Mouse (Mus musculus): ENCODE results near the gene 4632433K11Rik. TPM values are rescaled to one million over a fixed set of nuclear protein-coding genes. Genes with fewer than 3 reads are reported as not detected.

Gene 4632433K11Rik
- total and polyA plus RNA-seq, 3 experiments: not detected

- Histone ChIP-seq H3K4me3 (ENCODE audit: control insufficient read depth in 1 of 2, insufficient read depth in 1 of 2, low read depth in 2 of 2, low read length in 2 of 2) (peak overlapping the region; percentile 69 to 95), H3K27ac (ENCODE audit: control insufficient read depth, low read depth, low read length) (peak overlapping the region; percentile 82), H3K27me3 (ENCODE audit: control insufficient read depth in 1 of 2, insufficient read depth in 2 of 2, low read length in 2 of 2) (no peaks in the 10 kb centered on the region), H3K9ac (ENCODE audit: control insufficient read depth, low read depth, low read length, poor library complexity, severe bottlenecking) (peak overlapping the region; percentile 91), H3K79me2 (ENCODE audit: control insufficient read depth, insufficient read depth, low read length, poor library complexity) (peaks cover 39% of the 10 kb centered on the region), H3K36me3 (ENCODE audit: control insufficient read depth in 1 of 2, insufficient read depth in 2 of 2, low read length in 2 of 2) (peaks cover 25 to 54% of the 10 kb centered on the region in 2 experiments), H3K4me1 (ENCODE audit: control insufficient read depth in 1 of 2, insufficient read depth in 2 of 2, low read length in 2 of 2) (peaks cover 15 to 43% of the 10 kb centered on the region in 2 experiments), H3K9me3 (replicated peaks; ENCODE audit: insufficient read depth, low read length) (no peaks in the 10 kb centered on the region)
- no peak for TF ChIP-seq HCFC1 (IDR thresholded peaks at IDR 0.05; ENCODE audit: low read depth, low read length)
- DNase-seq (ENCODE audit: low read depth, low spot score): peak; percentile 50
Measured at GRCm38 (mm10) chr7:5080815-5081214, 46.9 kb downstream of the 4632433K11Rik start.

- peaks cover 24 to 51% of the 10 kb centered on the region in 2 experiments for H3K36me3 ChIP-seq (ENCODE audit: control insufficient read depth in 1 of 2, insufficient read depth in 2 of 2, low read length in 2 of 2)
- DNase-seq (ENCODE audit: low read depth, low spot score): peak; percentile 75
Measured at GRCm38 (mm10) chr7:5081241-5081640, 47.3 kb downstream of the 4632433K11Rik start.

DNA sequence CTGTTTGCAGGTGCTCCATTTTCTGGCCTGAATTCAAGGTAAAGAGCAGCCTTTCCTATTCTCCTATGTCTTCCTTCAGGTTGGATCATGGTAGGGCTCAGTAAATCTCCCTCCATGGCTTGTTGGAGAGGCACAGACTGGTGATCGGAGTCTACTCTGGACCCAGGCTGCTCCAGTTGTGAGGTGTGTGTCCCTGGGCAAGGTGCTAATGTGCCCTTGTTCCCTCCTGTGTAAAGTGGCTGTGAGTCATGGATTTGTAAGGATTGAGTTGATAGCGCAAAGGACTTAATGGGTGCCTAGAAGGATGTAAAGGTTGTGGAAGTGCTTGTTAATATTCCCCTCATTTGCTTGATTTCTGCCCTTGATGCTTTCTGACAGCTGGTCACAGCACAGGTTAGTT, 48.0 kb downstream of the 4632433K11Rik start:
- no peak for DNase-seq (ENCODE audit: low read depth, low spot score)
- peak overlapping the region; percentile 69 to 95 for H3K4me3 ChIP-seq (ENCODE audit: control insufficient read depth in 1 of 2, insufficient read depth in 1 of 2, low read depth in 2 of 2, low read length in 2 of 2)
- H3K27me3 ChIP-seq (ENCODE audit: control insufficient read depth in 1 of 2, insufficient read depth in 2 of 2, low read length in 2 of 2): no peaks in the 10 kb centered on the region
- no peaks in the 10 kb centered on the region for H3K9me3 ChIP-seq (replicated peaks; ENCODE audit: insufficient read depth, low read length)
- H3K36me3 ChIP-seq (ENCODE audit: control insufficient read depth in 1 of 2, insufficient read depth in 2 of 2, low read length in 2 of 2): peaks cover 19 to 44% of the 10 kb centered on the region in 2 experiments
- peak overlapping the region; percentile 91 for H3K9ac ChIP-seq (ENCODE audit: control insufficient read depth, low read depth, low read length, poor library complexity, severe bottlenecking)
- TF ChIP-seq UBTF (IDR thresholded peaks at IDR 0.05; ENCODE audit: borderline replicate concordance, insufficient read depth, low read depth, low read length): no peak
- TF ChIP-seq CHD2 (IDR thresholded peaks at IDR 0.05; ENCODE audit: low read length): no peak
- TF ChIP-seq SIN3A (IDR thresholded peaks at IDR 0.05; ENCODE audit: low read length): no peak
- TF ChIP-seq BHLHE40 (IDR thresholded peaks at IDR 0.05; ENCODE audit: borderline replicate concordance, low read depth, low read length): no peak
- TF ChIP-seq MAFK (IDR thresholded peaks at IDR 0.05; ENCODE audit: borderline replicate concordance, low read depth, low read length): no peak
- H3K27ac ChIP-seq (ENCODE audit: control insufficient read depth, low read depth, low read length): no peak overlapping the region
- H3K4me1 ChIP-seq (ENCODE audit: control insufficient read depth in 1 of 2, insufficient read depth in 2 of 2, low read length in 2 of 2): peaks cover 8 to 34% of the 10 kb centered on the region in 2 experiments
- H3K79me2 ChIP-seq (ENCODE audit: control insufficient read depth, insufficient read depth, low read length, poor library complexity): peaks cover 46% of the 10 kb centered on the region

More at GRCm38 (mm10) chr7:5081241-5081640, 47.3 kb downstream of the 4632433K11Rik start:
- H3K27ac ChIP-seq (ENCODE audit: control insufficient read depth, low read depth, low read length): peak overlapping the region; percentile 3; the same call in 1 of the 2 replicates
- peaks cover 13 to 41% of the 10 kb centered on the region in 2 experiments for H3K4me1 ChIP-seq (ENCODE audit: control insufficient read depth in 1 of 2, insufficient read depth in 2 of 2, low read length in 2 of 2)
- H3K9ac ChIP-seq (ENCODE audit: control insufficient read depth, low read depth, low read length, poor library complexity, severe bottlenecking): peak overlapping the region; percentile 91
- H3K9me3 ChIP-seq (replicated peaks; ENCODE audit: insufficient read depth, low read length): no peaks in the 10 kb centered on the region
- peak overlapping the region; percentile 69 to 95 for H3K4me3 ChIP-seq (ENCODE audit: control insufficient read depth in 1 of 2, insufficient read depth in 1 of 2, low read depth in 2 of 2, low read length in 2 of 2)
- peaks cover 43% of the 10 kb centered on the region for H3K79me2 ChIP-seq (ENCODE audit: control insufficient read depth, insufficient read depth, low read length, poor library complexity)
- TF ChIP-seq ETS1 (IDR thresholded peaks at IDR 0.05; ENCODE audit: low read depth, low read length) (no peak), CHD1 (IDR thresholded peaks at IDR 0.05; ENCODE audit: low read depth, low read length) (no peak), TAL1 (IDR thresholded peaks at IDR 0.05; ENCODE audit: low read length) (peak; percentile 69), GATA1 (IDR thresholded peaks at IDR 0.05; ENCODE audit: low read depth, low read length) (peak; percentile 44; the same call in 1 of the 2 replicates), USF2 (IDR thresholded peaks at IDR 0.05; ENCODE audit: borderline replicate concordance in 1 of 2, insufficient read depth in 1 of 2, low read depth in 1 of 2, low read length in 2 of 2) (no peak), SIN3A (IDR thresholded peaks at IDR 0.05; ENCODE audit: low read length) (peak; percentile 61; the same call in 1 of the 2 replicates), MXI1 (IDR thresholded peaks at IDR 0.05; ENCODE audit: low read depth, low read length) (0 out of 2 replicates have a peak, but pooled peaks have one; percentile 32), EP300 (IDR thresholded peaks at IDR 0.05; ENCODE audit: low read depth in 1 of 2, low read length in 2 of 2) (peak; percentile 43 to 73; a peak in 3 of 4 replicates), HCFC1 (IDR thresholded peaks at IDR 0.05; ENCODE audit: low read depth, low read length) (0 out of 2 replicates have a peak, but pooled peaks have one; percentile 23), ZC3H11A (IDR thresholded peaks at IDR 0.05; ENCODE audit: low read depth, low read length) (no peak), POLR2A (IDR thresholded peaks at IDR 0.05; ENCODE audit: control insufficient read depth in 1 of 2, insufficient read depth in 1 of 2, low read depth in 1 of 2, low read length in 2 of 2, poor library complexity in 1 of 2) (no peak), UBTF (IDR thresholded peaks at IDR 0.05; ENCODE audit: borderline replicate concordance, insufficient read depth, low read depth, low read length) (no peak), CTCF (IDR thresholded peaks at IDR 0.05 in 2 of 3, conservative IDR thresholded peaks at IDR 0.05 in 1 of 3; ENCODE audit: control insufficient read depth in 1 of 3, insufficient read depth in 1 of 3, low read depth in 2 of 3, low read length in 3 of 3, poor library complexity in 1 of 3, severe bottlenecking in 1 of 3) (peak in 1 of 3 experiments; percentile 18; a peak in 2 of 6 replicates), TCF12 (IDR thresholded peaks at IDR 0.05; ENCODE audit: low read depth, low read length) (peak; percentile 52; the same call in 1 of the 2 replicates), MAZ (IDR thresholded peaks at IDR 0.05; ENCODE audit: low read depth, low read length) (no peak), BHLHE40 (IDR thresholded peaks at IDR 0.05; ENCODE audit: borderline replicate concordance, low read depth, low read length) (no peak), POLR2AphosphoS2 (IDR thresholded peaks at IDR 0.05; ENCODE audit: low read length) (no peak)
- no peaks in the 10 kb centered on the region for H3K27me3 ChIP-seq (ENCODE audit: control insufficient read depth in 1 of 2, insufficient read depth in 2 of 2, low read length in 2 of 2)
